Mouse (Mus musculus): ENCODE results near the gene Fam234b. TPM values are rescaled to one million over a fixed set of nuclear protein-coding genes. Genes with fewer than 3 reads are reported as not detected.
A peak's percentile ranks its signal among the peaks of the same experiment; 100 is the strongest.

Fam234b gene
- polyA plus RNA-seq, 1 experiment from 2014 or later, result 17.1 TPM

DNA sequence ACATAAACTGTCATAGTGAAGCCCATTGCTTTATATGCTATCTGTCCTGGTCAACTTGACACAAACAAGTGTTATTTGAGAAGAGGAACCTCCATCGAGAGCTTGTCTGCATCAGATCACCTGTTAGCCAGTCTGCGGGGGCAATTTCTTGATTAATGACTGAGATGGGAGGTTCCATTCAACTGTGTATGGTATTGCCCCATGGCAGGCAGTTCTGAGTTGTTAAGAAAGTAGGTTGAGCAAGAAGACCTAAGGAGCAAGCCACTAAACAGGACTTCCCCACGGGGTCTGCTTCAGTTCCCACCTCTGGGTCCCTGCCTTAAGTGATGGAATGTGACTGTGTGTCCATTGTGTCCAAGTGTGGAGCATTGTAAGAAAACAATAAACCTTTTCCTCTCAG is 28.5 kb upstream of the Fam234b start:
- no peak overlapping the region for H3K9ac ChIP-seq (replicated peaks)
- WGBS (ENCODE audit: insufficient replicate concordance), result 61% methylated on average over 3 of the region's 3 CpGs
- H3K36me3 ChIP-seq (replicated peaks; ENCODE audit: insufficient read depth, low read length), result no peaks in the 10 kb centered on the region
- no peak for ATAC-seq
- H3K4me1 ChIP-seq (ENCODE audit: insufficient read depth), result peaks cover 20% of the 10 kb centered on the region
- TF ChIP-seq CTCF (IDR thresholded peaks at IDR 0.05; ENCODE audit: low read depth) (no peak), EP300 (IDR thresholded peaks at IDR 0.05; ENCODE audit: low read depth) (no peak)
- H3K4me3 ChIP-seq (ENCODE audit: low read depth, low read length), result no peak overlapping the region
- H3K27me3 ChIP-seq (ENCODE audit: insufficient read depth, low read length), result no peaks in the 10 kb centered on the region
- H3K4me2 ChIP-seq (ENCODE audit: low read depth, low read length), result no peak overlapping the region
- peaks cover 4% of the 10 kb centered on the region; the same call in 1 of the 2 replicates for H3K9me3 ChIP-seq (ENCODE audit: low read length)
- no peak overlapping the region for H3K27ac ChIP-seq (ENCODE audit: low read depth)
- DNase-seq, result no peak

DNA sequence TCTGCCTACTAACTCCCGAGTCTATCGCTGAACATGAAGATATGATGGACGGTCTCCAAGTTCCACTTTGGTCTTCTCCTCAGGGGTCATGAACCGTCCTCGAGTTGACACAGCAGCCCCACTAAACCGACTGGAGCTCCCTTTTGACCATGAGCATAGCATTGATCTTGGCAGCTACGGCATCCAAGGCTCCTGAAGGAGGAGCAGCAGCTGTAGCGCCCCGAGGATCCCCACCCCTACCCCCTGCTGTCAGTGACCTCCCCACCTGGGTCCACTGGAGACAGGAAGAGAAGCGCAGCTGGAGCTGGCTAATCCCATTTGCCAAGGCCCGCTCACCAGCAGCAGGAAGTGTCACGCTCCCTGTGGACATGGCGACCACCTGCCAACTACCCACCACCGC is 26.0 kb upstream of the Fam234b start:
- 83% methylated on average over 13 of the region's 14 CpGs for WGBS (ENCODE audit: insufficient replicate concordance)
- DNase-seq (no peak), ATAC-seq (no peak)
- peaks cover 7% of the 10 kb centered on the region for H3K4me1 ChIP-seq (ENCODE audit: insufficient read depth)
- H3K4me3 ChIP-seq (ENCODE audit: low read depth, low read length), result no peak overlapping the region
- H3K4me2 ChIP-seq (ENCODE audit: low read depth, low read length), result no peak overlapping the region
- TF ChIP-seq CTCF (IDR thresholded peaks at IDR 0.05; ENCODE audit: low read depth) (no peak), EP300 (IDR thresholded peaks at IDR 0.05; ENCODE audit: low read depth) (no peak)
- no peaks in the 10 kb centered on the region for H3K27me3 ChIP-seq (ENCODE audit: insufficient read depth, low read length)
- H3K27ac ChIP-seq (ENCODE audit: low read depth), result no peak overlapping the region
- H3K36me3 ChIP-seq (replicated peaks; ENCODE audit: insufficient read depth, low read length), result no peaks in the 10 kb centered on the region
- H3K9ac ChIP-seq (replicated peaks), result no peak overlapping the region
- peaks cover 4% of the 10 kb centered on the region; the same call in 1 of the 2 replicates for H3K9me3 ChIP-seq (ENCODE audit: low read length)

DNA sequence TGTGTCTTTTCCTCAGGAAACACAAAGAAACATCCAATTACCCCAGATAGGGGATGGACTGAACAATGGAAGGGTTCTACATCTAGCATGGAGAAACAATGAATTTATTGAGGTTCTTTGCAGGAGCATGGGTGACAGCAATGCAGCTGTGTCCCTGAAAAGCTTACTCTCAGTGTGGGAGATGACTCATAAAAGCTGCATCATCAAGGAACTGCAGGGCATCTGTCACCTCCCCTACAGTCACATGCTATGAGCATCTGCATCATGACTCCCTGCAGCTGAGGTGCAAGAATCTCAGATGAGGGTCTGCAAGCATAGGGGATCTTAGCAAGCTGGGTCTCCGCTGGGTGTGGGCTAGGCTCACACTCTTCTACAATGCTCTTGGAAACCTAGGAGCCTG is 22.8 kb upstream of the Fam234b start:
- TF ChIP-seq CTCF (IDR thresholded peaks at IDR 0.05; ENCODE audit: low read depth) (no peak), EP300 (IDR thresholded peaks at IDR 0.05; ENCODE audit: low read depth) (no peak)
- no peak overlapping the region for H3K9ac ChIP-seq (replicated peaks)
- H3K4me3 ChIP-seq (ENCODE audit: low read depth, low read length), result no peak overlapping the region
- H3K27me3 ChIP-seq (ENCODE audit: insufficient read depth, low read length), result 0 out of 2 replicates have a peak, but pooled peaks cover 2% of the 10 kb centered on the region
- ATAC-seq (no peak), DNase-seq (no peak)
- H3K9me3 ChIP-seq (ENCODE audit: low read length), result peaks cover 4% of the 10 kb centered on the region; the same call in 1 of the 2 replicates
- WGBS (ENCODE audit: insufficient replicate concordance), result 88% methylated on average over 1 of the region's 1 CpGs
- H3K27ac ChIP-seq (ENCODE audit: low read depth), result no peak overlapping the region
- H3K36me3 ChIP-seq (replicated peaks; ENCODE audit: insufficient read depth, low read length), result no peaks in the 10 kb centered on the region
- no peak overlapping the region for H3K4me2 ChIP-seq (ENCODE audit: low read depth, low read length)
- H3K4me1 ChIP-seq (ENCODE audit: insufficient read depth), result no peaks in the 10 kb centered on the region

DNA sequence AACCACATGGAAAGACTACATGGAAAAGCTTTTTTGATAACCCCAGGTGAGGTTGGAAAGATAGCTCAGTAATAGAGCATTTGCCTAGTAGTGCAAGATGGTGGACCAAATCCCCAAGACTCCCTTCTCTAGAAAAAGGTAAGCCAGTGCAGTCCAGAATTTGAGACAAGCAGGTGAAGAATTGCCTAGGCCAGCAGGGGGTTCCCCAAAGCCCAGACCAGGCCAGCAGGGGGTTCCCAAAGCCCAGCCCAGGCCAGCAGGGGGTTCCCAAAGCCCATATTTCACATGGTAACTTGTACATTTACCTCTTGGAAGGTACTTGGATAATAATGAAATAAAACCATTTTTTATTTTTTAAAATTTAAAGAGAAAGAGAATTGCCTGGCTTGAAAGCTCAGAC is 20.5 kb upstream of the Fam234b start:
- H3K27me3 ChIP-seq (ENCODE audit: insufficient read depth, low read length), result 0 out of 2 replicates have a peak, but pooled peaks cover 6% of the 10 kb centered on the region
- H3K9ac ChIP-seq (replicated peaks), result no peak overlapping the region
- no peak for TF ChIP-seq EP300 (IDR thresholded peaks at IDR 0.05; ENCODE audit: low read depth)
- no peak for TF ChIP-seq CTCF (IDR thresholded peaks at IDR 0.05; ENCODE audit: low read depth)
- ATAC-seq (no peak), DNase-seq (no peak)
- peaks cover 4% of the 10 kb centered on the region; the same call in 1 of the 2 replicates for H3K9me3 ChIP-seq (ENCODE audit: low read length)
- H3K4me3 ChIP-seq (ENCODE audit: low read depth, low read length), result no peak overlapping the region
- H3K36me3 ChIP-seq (replicated peaks; ENCODE audit: insufficient read depth, low read length), result no peaks in the 10 kb centered on the region
- no peaks in the 10 kb centered on the region for H3K4me1 ChIP-seq (ENCODE audit: insufficient read depth)
- no peak overlapping the region for H3K4me2 ChIP-seq (ENCODE audit: low read depth, low read length)
- no peak overlapping the region for H3K27ac ChIP-seq (ENCODE audit: low read depth)

DNA sequence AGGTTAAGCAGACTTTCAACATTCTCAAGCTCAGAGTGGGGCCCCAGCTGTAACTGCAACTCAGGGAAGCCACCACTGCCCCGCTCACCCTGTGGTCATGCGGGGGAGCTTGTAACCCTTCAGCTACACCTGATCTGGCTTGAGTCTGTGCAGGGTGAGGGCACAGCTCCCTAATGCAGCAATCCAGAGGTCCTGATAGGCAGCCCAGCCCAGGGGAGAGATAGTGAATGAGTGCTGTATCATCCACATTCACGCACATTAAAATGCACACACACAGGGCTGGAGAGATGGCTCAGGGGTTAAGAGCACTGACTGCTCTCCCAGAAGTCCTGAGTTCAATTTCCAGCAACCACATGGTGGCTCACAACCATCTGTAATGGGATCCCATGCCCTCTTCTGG is 19.2 kb upstream of the Fam234b start:
- Histone ChIP-seq H3K36me3 (replicated peaks; ENCODE audit: insufficient read depth, low read length) (no peaks in the 10 kb centered on the region), H3K27me3 (ENCODE audit: insufficient read depth, low read length) (0 out of 2 replicates have a peak, but pooled peaks cover 6% of the 10 kb centered on the region), H3K4me1 (ENCODE audit: insufficient read depth) (0 out of 2 replicates have a peak, but pooled peaks cover under 1% of the 10 kb centered on the region), H3K4me2 (ENCODE audit: low read depth, low read length) (no peak overlapping the region), H3K9me3 (ENCODE audit: low read length) (no peaks in the 10 kb centered on the region), H3K4me3 (ENCODE audit: low read depth, low read length) (no peak overlapping the region), H3K27ac (ENCODE audit: low read depth) (no peak overlapping the region), H3K9ac (replicated peaks) (no peak overlapping the region)
- DNase-seq (no peak), ATAC-seq (no peak)
- TF ChIP-seq CTCF (IDR thresholded peaks at IDR 0.05; ENCODE audit: low read depth) (no peak), EP300 (IDR thresholded peaks at IDR 0.05; ENCODE audit: low read depth) (no peak)
- 33% methylated on average over 3 of the region's 3 CpGs for WGBS (ENCODE audit: insufficient replicate concordance)

DNA sequence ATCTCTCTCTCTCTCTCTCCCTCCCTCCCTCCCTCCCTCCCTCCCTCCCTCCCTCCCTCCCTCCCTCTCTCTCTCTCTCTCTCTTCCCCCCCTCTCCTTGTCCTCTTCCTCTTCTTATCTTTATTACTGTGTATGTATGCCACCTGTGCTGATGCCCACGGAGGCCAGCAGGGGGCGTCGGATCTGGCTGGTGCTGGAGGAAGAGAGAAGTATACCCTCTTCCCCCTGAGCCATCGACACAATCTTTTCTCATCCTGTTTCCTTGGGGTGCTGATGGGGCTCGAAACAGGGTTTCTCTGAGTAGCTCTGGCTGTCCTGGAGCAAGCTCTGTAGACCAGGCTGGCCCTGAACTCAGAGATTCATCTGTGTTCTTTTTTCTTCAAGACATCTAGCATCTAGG is 14.9 kb upstream of the Fam234b start:
- WGBS (ENCODE audit: insufficient replicate concordance), result 48% methylated on average over 5 of the region's 5 CpGs
- TF ChIP-seq EP300 (IDR thresholded peaks at IDR 0.05; ENCODE audit: low read depth) (no peak), CTCF (IDR thresholded peaks at IDR 0.05; ENCODE audit: low read depth) (peak; percentile 59)
- H3K27me3 ChIP-seq (ENCODE audit: insufficient read depth, low read length), result 0 out of 2 replicates have a peak, but pooled peaks cover 6% of the 10 kb centered on the region
- H3K4me3 ChIP-seq (ENCODE audit: low read depth, low read length), result no peak overlapping the region
- H3K4me1 ChIP-seq (ENCODE audit: insufficient read depth), result peaks cover 6% of the 10 kb centered on the region; the same call in 1 of the 2 replicates
- H3K9me3 ChIP-seq (ENCODE audit: low read length), result no peaks in the 10 kb centered on the region
- no peak overlapping the region for H3K9ac ChIP-seq (replicated peaks)
- H3K4me2 ChIP-seq (ENCODE audit: low read depth, low read length), result no peak overlapping the region
- H3K27ac ChIP-seq (ENCODE audit: low read depth), result no peak overlapping the region
- ATAC-seq, result no peak
- no peaks in the 10 kb centered on the region for H3K36me3 ChIP-seq (replicated peaks; ENCODE audit: insufficient read depth, low read length)
- DNase-seq, result peak; percentile 61

DNA sequence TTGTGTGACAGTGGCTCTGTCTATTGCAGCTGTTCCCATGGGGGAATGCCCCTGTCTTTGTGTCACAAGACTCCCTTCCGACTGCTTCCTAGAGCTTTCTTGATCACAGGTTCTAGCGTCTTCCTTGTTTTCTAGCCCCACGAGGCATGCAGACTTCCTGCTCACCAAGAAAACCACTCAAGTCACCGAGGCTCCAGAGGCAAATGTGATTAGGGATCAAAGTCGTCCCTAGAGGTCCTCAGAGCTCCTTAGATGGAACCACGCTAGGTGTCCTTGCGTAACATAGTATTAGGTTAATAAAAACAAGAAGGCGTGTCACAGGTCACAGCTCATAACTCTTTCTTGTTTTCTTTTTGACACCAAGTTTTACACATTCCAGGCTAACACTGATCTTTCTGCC is 13.8 kb upstream of the Fam234b start:
- Histone ChIP-seq H3K9me3 (ENCODE audit: low read length) (no peaks in the 10 kb centered on the region), H3K4me1 (ENCODE audit: insufficient read depth) (peaks cover 6% of the 10 kb centered on the region; the same call in 1 of the 2 replicates), H3K4me3 (ENCODE audit: low read depth, low read length) (no peak overlapping the region), H3K27ac (ENCODE audit: low read depth) (no peak overlapping the region), H3K9ac (replicated peaks) (no peak overlapping the region), H3K27me3 (ENCODE audit: insufficient read depth, low read length) (0 out of 2 replicates have a peak, but pooled peaks cover 6% of the 10 kb centered on the region), H3K4me2 (ENCODE audit: low read depth, low read length) (no peak overlapping the region), H3K36me3 (replicated peaks; ENCODE audit: insufficient read depth, low read length) (no peaks in the 10 kb centered on the region)
- TF ChIP-seq CTCF (IDR thresholded peaks at IDR 0.05; ENCODE audit: low read depth) (peak; percentile 65), EP300 (IDR thresholded peaks at IDR 0.05; ENCODE audit: low read depth) (no peak)
- DNase-seq, result no peak
- ATAC-seq, result no peak
- WGBS (ENCODE audit: insufficient replicate concordance), result 30% methylated on average over 8 of the region's 8 CpGs

All from liver, postnatal 0 days (tissue).